Mouse (Mus musculus) kidney, postnatal 36 days (tissue): ENCODE measurements at regions not wholly inside any gene's neighbourhood (a gene's known extent, or its start where the extent isn't known, plus 50 kb on each side); places are given as distances from the start of the nearest gene placed in this dataset.

ENCODE experiments used
- DNase-seq, 2 experiments: peaks; one replicate each; pipeline ENCODE4 v3.0.0; 2021 to 2022; ENCODE audit warnings: mixed read lengths in 2 of 2

- DNase-seq: no peak
Measured at GRCm38 (mm10) chr10:67439042-67439635, 96.1 kb upstream of the Egr2 start.

GRCm38 (mm10) chr10:67439844-67440243 is 95.4 kb upstream of the Egr2 start:
- no peak for DNase-seq

GRCm38 (mm10) chr10:67441243-67441642 is 94.0 kb upstream of the Egr2 start:
- no peak for DNase-seq

DNA sequence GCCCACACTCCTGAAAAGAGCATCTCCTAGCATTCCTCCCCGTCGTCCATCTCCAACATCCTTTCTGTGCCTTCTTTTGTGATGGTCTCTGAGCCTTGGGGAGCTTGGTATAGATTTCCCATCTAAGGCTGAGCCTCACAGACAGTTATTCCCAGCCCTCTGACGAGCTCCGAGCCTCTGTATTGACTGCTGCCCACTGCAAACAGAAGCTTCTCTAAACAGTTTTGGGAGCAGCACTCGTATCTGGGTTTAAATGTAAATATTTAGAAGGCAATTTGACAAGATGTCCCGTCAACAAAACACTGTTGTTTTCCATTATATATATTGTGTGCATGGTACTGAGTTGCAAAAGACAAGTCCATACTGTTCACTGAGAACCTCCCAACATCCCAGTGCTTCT is 86.4 kb upstream of the Egr2 start:
- no peak for DNase-seq

- peak; percentile 73 to 77 for DNase-seq
Measured at GRCm38 (mm10) chr10:67454149-67454548, 81.1 kb upstream of the Egr2 start.

DNA sequence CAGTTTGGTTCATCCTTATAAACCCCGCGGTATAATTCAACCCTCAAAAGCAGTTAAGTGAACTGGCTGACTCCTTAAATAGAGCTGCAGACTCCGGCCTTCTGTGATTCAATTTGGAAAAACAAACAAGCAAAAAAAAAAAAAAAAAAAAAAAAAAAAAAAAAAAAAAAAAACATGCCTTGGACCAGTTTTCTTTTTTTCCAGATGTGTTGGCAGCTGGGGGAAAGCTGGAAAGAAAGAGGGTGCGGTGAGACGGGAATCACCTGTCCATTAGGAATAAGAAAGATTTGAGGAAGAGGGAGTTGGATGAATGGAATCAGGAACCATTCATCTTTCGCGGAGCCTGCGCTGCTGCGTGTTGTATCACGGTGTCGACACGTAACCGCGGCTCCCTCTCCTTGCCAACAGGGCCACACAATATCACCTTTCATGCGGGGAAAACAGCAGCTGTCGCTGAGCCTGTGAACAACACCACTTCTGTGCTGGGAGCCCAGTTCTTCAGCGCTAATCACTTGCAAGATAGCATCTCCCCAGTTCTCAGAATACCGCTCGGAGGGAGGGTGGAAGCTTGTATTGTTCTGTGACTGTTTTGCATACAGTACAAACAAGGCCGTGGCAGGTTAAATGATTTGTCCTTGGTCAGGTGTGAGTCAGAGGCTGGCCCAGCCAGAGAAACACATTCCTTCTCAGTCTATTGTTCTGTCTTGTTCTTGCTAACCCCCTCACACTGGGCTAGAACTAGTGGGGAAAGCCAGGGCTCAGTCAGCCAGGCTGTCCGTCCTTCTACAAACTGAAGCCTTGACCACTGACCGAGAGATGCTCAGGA is 76.6 kb upstream of the Egr2 start:
- no peak for DNase-seq

- no peak for DNase-seq
Measured at GRCm38 (mm10) chr10:67461321-67461720, 74.0 kb upstream of the Egr2 start.

DNA sequence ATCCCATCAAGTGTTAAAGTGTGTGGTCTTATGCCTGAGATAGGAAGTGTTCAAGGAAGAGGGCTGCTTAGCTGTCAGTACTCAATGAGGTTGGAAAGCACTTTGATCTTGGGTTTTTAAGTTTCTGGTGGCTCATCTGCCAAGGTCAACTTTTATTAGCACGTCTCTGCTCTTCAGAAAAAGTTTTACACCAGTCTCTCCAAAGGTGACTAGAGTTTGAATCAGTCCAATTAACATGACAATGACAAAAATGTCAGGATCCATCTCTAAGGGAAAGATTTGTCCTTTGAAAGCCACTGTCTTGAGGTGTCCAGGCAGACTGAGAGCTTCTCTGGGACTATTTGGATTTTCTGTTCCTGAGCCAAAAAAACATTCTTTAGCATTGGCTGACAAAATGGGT is 73.4 kb upstream of the Egr2 start:
- no peak for DNase-seq

- no peak for DNase-seq
Measured at GRCm38 (mm10) chr10:67468724-67469123, 66.6 kb upstream of the Egr2 start.

- no peak for DNase-seq
Measured at GRCm38 (mm10) chr10:67473016-67473415, 62.3 kb upstream of the Egr2 start.

DNA sequence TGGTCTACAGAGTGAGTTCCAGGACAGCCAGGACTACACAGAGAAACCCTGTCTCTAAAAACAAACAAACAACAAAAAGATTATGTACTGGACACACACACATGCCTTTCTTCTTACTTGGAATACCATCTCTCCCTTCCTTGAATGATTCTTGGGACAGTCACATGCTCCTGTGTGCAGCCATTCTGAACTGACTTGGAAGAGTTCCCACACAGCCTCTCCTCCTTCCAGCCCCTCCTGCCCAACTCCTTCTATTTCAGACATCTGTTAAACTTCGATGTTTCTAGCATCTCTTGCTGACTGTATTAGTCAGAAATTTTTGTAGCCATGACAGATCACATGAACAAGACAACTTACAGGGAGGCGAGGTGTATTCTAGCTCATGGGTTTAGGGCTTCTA is 60.9 kb upstream of the Egr2 start:
- peak; percentile 37 to 41 for DNase-seq

- DNase-seq: no peak
Measured at GRCm38 (mm10) chr10:67482268-67482667, 53.0 kb upstream of the Egr2 start.

GRCm38 (mm10) chr10:67483371-67483770 is 51.9 kb upstream of the Egr2 start:
- DNase-seq: no peak

DNA sequence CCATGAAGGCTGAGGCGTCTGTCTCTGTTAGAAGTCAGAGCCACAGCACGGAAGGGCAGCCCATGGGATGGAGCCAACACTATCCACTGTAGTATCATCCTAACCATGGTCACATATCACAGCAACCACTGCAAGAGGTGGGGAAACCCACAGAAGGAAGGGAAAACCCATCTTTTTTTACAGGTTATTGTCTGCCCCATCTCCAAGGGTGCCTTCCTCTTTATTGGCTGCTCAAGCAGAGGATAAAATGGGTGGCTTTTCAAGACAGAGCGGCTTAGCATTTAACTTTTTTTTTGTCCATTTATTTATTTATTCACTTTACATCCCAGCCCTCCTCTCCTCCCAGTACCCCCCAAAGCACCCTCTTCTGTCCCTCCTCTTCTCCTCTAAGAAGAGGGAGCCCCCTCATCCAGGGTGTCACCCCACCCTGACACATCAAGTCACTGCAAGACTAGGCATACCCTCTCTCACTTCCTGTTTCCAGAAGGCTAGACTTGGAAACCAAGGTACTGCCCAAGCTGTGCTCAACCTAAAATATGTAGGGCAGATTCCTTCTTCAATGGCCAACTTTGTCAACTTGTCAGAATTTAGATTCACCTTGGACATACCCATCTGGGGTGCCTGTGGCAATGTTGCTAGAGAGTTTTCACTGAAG is 51.1 kb upstream of the Egr2 start:
- DNase-seq: no peak
